Mouse (Mus musculus): ENCODE results near the gene Clec4g.

- TF ChIP-seq POLR2A (IDR thresholded peaks at IDR 0.05; ENCODE audit: borderline replicate concordance, extremely low read depth, insufficient read depth, insufficient read length, poor library complexity, severe bottlenecking) = no peak
- TF ChIP-seq CTCF (IDR thresholded peaks at IDR 0.05; ENCODE audit: borderline replicate concordance, extremely low read depth, insufficient read depth, insufficient read length) = no peak
Measured at GRCm38 (mm10) chr8:3711646-3712045, 8.8 kb downstream of the Clec4g start.

Data from brain, embryonic 14.5 days (tissue).